Mouse (Mus musculus) lung, postnatal 0 days (tissue): ENCODE data around the gene Sptb. TPM values are rescaled to one million over a fixed set of nuclear protein-coding genes. Genes with fewer than 3 reads are reported as not detected.

ENCODE experiments used
- ATAC-seq: fragments of 200-750 bp; cut with Nextera tagmentation; 2 replicates; pipeline ENCODE4 v1.8.0; 2017; ENCODE audit warnings: moderate library complexity
- DNase-seq: peaks from one replicate; pipeline ENCODE4 v3.0.0-alpha.2; 2016; ENCODE audit warnings: low spot score
- H3K27ac ChIP-seq: fragments of 300-500 bp; sonication (generic); 2 replicates; pipeline ENCODE4 v1.5.1; 2014; ENCODE audit warnings: antibody characterized with exemption, mild to moderate bottlenecking, low read length, mixed read lengths
- H3K27me3 ChIP-seq: fragments of 300-500 bp; sonication (generic); replicated peaks from 2 replicates; pipeline ENCODE4 v1.6.1; 2014; ENCODE audit warnings: low read length, mixed read lengths; ENCODE audit not compliant: insufficient read depth
- H3K36me3 ChIP-seq: fragments of 300-500 bp; sonication (generic); 2 replicates; pipeline ENCODE4 v1.6.1; 2014; ENCODE audit warnings: low read length, mixed read lengths; ENCODE audit not compliant: insufficient read depth
- H3K4me1 ChIP-seq: fragments of 300-500 bp; sonication (generic); 2 replicates; pipeline ENCODE4 v1.6.1; 2014; ENCODE audit warnings: antibody characterized with exemption, low read depth, low read length, mixed read lengths; ENCODE audit not compliant: insufficient read depth
- H3K4me2 ChIP-seq: fragments of 300-500 bp; sonication (generic); replicated peaks from 2 replicates; pipeline ENCODE4 v1.6.1; 2014; ENCODE audit warnings: low read depth, mild to moderate bottlenecking, low read length, moderate library complexity, mixed read lengths
- H3K4me3 ChIP-seq: fragments of 300-500 bp; sonication (generic); 2 replicates; pipeline ENCODE4 v1.5.1; 2014; ENCODE audit warnings: low read depth, low read length
- H3K9ac ChIP-seq: fragments of 300-500 bp; sonication (generic); replicated peaks from 2 replicates; pipeline ENCODE4 v1.6.1; 2014; ENCODE audit warnings: low read depth, mild to moderate bottlenecking
- H3K9me3 ChIP-seq: fragments of 300-500 bp; sonication (generic); 2 replicates; pipeline ENCODE4 v1.6.1; 2016; ENCODE audit warnings: low read length, mixed read lengths
- CTCF ChIP-seq: IDR thresholded peaks from 2 replicates; pipeline ENCODE4 v1.5.1; 2016; ENCODE audit warnings: antibody characterized with exemption, mild to moderate bottlenecking
- EP300 ChIP-seq: IDR thresholded peaks from 2 replicates; pipeline ENCODE4 v1.6.1; 2016; ENCODE audit warnings: antibody characterized with exemption, mild to moderate bottlenecking, control low read depth
- WGBS: fragments of 180-500 bp; shearing (Covaris S2); extraction: QIAGEN DNeasy Blood & Tissue Kit; methylation state at CpG from one replicate; pipeline ENCODE4 v1.1.7; 2014; 5-methylcytosine and 5-hydroxymethylcytosine counted together
- polyA plus RNA-seq: library from polyadenylated mRNA; unstranded; fragments of >200 nt; fragmentation: Nextera tagmentation; extraction: Ambion mirVana; gene quantifications from 2 replicates; pipeline ENCODE4 v1.2.1, GENCODE M21; 2015

Sptb gene
- polyA plus RNA-seq, 1 experiment from 2014 or later, result 0.35 TPM

DNA sequence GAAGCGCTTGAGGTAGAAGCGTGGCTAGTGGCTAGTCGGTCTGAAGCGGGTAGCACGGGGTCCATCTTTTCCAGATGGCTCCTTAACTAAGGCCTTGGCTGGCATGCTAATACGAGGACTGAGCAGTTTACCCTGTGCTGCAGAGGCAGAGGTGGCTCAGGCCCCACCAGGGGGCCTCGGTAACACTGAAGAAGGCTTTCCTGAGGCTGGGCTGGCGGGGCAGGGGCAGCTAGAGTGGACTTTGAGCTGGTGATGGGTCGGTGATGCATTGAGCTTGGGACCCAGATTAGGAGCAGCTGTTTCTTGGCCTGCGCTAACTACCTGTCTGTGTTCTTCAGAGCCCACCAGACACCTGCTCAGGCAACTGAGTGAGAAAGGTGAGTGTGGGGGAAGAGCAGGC lies 139.1 kb downstream of the Sptb start:
- no peak overlapping the region for H3K4me3 ChIP-seq
- H3K36me3 ChIP-seq, result no peaks in the 10 kb centered on the region
- H3K4me2 ChIP-seq, result no peak overlapping the region
- no peak overlapping the region for H3K9ac ChIP-seq
- no peak overlapping the region for H3K27ac ChIP-seq
- no peaks in the 10 kb centered on the region for H3K9me3 ChIP-seq
- DNase-seq (no peak), ATAC-seq (no peak)
- TF ChIP-seq EP300 (no peak), CTCF (peak; percentile 33)
- H3K4me1 ChIP-seq, result no peaks in the 10 kb centered on the region
- WGBS, result 86% methylated on average over 10 of the region's 10 CpGs
- no peaks in the 10 kb centered on the region for H3K27me3 ChIP-seq

DNA sequence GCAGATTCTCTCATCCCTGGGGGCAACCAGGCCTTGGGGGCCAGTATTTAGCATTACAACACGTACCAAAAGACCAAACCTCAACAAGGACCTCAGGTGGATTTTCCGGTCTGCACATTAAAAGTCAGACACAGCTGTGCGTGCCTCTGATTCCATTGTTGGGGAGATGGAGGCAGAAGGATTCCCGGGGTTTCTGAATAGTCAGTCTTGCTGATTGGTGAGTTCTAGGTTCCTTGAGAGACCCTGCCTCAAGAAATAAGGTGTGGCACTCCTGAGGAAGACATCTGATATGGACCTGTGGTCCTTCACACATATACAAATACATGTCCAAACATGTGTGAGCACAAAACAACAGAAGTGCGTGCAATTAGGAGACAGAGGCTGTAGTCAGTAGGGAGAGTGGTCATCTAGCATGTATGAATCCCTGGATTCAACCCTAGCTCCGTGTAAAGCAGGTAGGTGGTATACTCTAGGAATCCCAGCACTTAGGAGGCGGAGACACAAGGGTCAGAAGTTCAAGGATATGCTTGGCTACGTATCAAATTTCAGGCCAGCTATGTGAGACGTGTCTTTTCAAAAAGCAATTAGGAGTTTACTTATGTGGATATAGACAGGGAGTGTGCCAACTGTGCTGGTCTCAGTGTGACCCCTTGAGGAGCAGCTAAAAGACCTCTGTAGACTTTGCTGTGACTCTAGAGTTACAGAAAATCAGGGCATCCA lies 140.0 kb downstream of the Sptb start:
- DNase-seq (no peak), ATAC-seq (no peak)
- Histone ChIP-seq H3K9me3 (no peaks in the 10 kb centered on the region), H3K4me1 (no peaks in the 10 kb centered on the region), H3K27me3 (no peaks in the 10 kb centered on the region), H3K4me3 (no peak overlapping the region), H3K36me3 (no peaks in the 10 kb centered on the region), H3K4me2 (no peak overlapping the region), H3K27ac (no peak overlapping the region), H3K9ac (no peak overlapping the region)
- WGBS, result 63% methylated on average over 9 of the region's 9 CpGs
- TF ChIP-seq CTCF (no peak), EP300 (no peak)

DNA sequence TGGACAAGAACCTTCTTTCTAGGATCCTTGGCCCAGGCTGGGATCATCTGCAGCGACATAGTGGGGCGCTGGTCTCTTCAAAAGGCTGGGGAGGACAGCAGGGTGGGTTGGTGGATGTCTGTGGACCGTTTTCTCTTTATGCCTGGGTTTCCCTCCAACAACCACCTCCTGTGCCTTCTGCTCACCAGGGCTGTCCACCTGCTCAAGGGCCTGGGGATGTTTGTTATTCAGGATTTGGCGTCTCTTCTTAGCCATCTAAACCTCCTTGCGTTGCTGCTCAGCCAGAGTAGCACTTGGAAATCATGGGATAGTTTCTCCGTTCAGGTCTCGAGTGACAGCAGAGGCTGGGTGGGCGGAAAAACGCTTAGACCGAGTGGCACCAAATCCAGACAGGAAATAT lies 144.1 kb downstream of the Sptb start:
- Histone ChIP-seq H3K4me2 (no peak overlapping the region), H3K4me1 (no peaks in the 10 kb centered on the region), H3K9ac (no peak overlapping the region), H3K4me3 (no peak overlapping the region), H3K9me3 (no peaks in the 10 kb centered on the region), H3K27ac (no peak overlapping the region), H3K27me3 (no peaks in the 10 kb centered on the region), H3K36me3 (no peaks in the 10 kb centered on the region)
- TF ChIP-seq EP300 (no peak), CTCF (no peak)
- 82% methylated on average over 10 of the region's 10 CpGs for WGBS
- no peak for DNase-seq
- no peak for ATAC-seq

DNA sequence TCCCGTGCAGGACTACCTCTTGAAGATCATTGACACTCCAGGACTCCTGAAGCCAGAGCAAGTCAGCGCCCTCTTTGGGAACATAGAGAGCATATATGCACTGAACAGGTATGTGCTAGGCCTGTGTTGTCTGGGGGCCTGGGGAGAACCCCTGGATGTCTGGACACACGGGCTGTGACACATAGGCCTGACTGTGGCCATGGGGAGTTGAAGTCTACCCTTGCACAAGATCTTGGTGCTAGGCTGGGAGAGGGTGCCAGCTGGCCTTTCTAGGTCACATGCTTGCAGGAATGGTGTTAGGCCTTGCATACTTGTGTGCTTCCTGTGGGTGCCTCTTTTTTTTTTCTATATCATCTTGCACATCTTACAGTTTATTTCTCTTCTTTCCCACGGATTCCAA lies 148.2 kb downstream of the Sptb start:
- H3K4me2 ChIP-seq, result no peak overlapping the region

DNA sequence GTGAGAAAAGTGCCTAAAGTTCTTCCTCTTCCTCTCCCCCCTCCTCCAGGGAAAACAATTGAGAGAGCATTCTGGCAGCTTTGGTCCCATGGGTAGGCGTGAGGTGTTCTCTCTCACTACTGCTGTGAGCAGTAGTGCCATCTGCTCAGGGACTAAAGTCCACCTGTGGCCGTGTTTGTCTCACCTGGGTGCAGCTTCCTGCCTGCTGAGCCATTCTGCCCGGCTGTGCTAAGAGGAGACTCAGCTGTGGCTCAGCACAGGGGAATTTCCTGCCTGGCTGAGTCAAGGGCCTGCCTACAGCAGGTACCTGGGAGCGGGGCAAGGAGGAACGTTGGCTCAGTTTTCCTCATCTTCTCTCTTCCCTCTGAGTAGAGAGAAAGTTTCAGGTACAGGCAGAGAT lies 152.1 kb downstream of the Sptb start:
- no peak overlapping the region for H3K9ac ChIP-seq
- no peak overlapping the region for H3K4me3 ChIP-seq
- no peaks in the 10 kb centered on the region for H3K4me1 ChIP-seq
- no peaks in the 10 kb centered on the region for H3K27me3 ChIP-seq
- TF ChIP-seq CTCF (no peak), EP300 (no peak)
- ATAC-seq (no peak), DNase-seq (no peak)
- H3K4me2 ChIP-seq, result no peak overlapping the region
- WGBS, result 40% methylated on average over 5 of the region's 5 CpGs
- H3K9me3 ChIP-seq, result no peaks in the 10 kb centered on the region
- no peak overlapping the region for H3K27ac ChIP-seq
- H3K36me3 ChIP-seq, result no peaks in the 10 kb centered on the region

More for the DNA sequence above, 148.2 kb downstream of the Sptb start:
- H3K9ac ChIP-seq, result no peak overlapping the region
- TF ChIP-seq EP300, result no peak
- no peak for TF ChIP-seq CTCF
- ATAC-seq (no peak; the same call in 1 of the 2 replicates), DNase-seq (no peak)
- no peak overlapping the region for H3K4me3 ChIP-seq
- H3K27me3 ChIP-seq, result no peaks in the 10 kb centered on the region
- H3K36me3 ChIP-seq, result no peaks in the 10 kb centered on the region
- no peaks in the 10 kb centered on the region for H3K9me3 ChIP-seq
- 71% methylated on average over 4 of the region's 4 CpGs for WGBS
- no peaks in the 10 kb centered on the region for H3K4me1 ChIP-seq
- no peak overlapping the region for H3K27ac ChIP-seq

DNA sequence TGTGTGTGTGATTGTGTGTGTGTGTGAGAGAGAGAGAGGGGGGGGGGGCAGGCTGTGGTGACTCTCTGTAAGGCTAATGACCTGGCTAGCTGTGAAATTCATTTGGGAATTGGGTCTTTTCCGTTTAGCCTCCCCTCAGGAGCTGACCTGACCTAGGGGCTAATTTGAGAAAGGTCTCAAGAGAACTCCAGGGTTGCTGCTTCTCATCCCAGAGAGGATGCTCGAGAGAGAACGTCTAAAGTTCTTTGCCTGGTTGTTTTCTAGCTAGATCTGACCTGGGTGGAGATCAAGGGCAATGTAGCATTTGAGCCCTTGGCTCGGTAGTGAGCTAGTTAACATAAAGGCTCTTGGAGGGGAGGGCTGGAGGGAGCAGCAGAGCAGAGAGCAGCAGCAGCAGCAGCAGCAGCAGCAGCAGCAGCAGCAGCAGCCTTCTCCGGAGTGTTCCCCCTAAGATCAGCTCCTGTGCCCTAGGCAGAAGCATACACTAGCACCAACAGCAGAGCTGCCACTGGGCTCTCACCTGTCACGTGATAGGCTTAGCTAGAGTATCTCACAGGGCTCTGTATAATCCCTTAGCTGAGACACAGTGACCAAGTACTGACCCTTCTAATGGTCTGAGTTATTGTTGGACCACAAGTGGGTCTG lies 153.5 kb downstream of the Sptb start:
- Histone ChIP-seq H3K4me1 (no peaks in the 10 kb centered on the region), H3K27me3 (no peaks in the 10 kb centered on the region), H3K4me2 (no peak overlapping the region), H3K36me3 (no peaks in the 10 kb centered on the region), H3K4me3 (no peak overlapping the region), H3K9me3 (no peaks in the 10 kb centered on the region), H3K27ac (no peak overlapping the region), H3K9ac (no peak overlapping the region)
- no peak for DNase-seq
- 57% methylated on average over 6 of the region's 6 CpGs for WGBS
- TF ChIP-seq CTCF (no peak), EP300 (no peak)
- no peak for ATAC-seq
